Mouse (Mus musculus) cortical plate, adult 2 months (tissue): ENCODE data around the gene Olfr873.
"Not testable (repeated sequence)": the region's sequence is repeated elsewhere in the genome, so short reads cannot be mapped to it uniquely, and the experiment has no call there.

Experiments
- CTCF ChIP-seq: fragments of 200-500 bp; IDR thresholded peaks from 2 replicates; pipeline ENCODE4 v1.5.1; 2011; ENCODE audit warnings: mild to moderate bottlenecking, control low read depth, low read length; ENCODE audit not compliant: insufficient read depth; ENCODE audit errors: extremely low read depth
- POLR2A ChIP-seq: fragments of 200-500 bp; IDR thresholded peaks from 2 replicates; pipeline ENCODE4 v1.6.1; 2011; ENCODE audit warnings: mild to moderate bottlenecking, low read length, control low read depth; ENCODE audit not compliant: insufficient read depth; ENCODE audit errors: extremely low read depth

- not testable (repeated sequence) for TF ChIP-seq CTCF, POLR2A
Observed at GRCm38 (mm10) chr9:20295562-20295961, 2.8 kb upstream of the Olfr873 start.
